Mouse (Mus musculus): Measurements from ENCODE around the gene Sh3gl3. TPM values are rescaled to one million over a fixed set of nuclear protein-coding genes. Genes with fewer than 3 reads are reported as not detected.

Gene Sh3gl3
- polyA plus RNA-seq (2012; ENCODE audit: low replicate concordance): 0.19 and 0.36 TPM in 2 replicates

GRCm38 (mm10) chr7:82173540-82173939, at the start of gene Sh3gl3:
TSS of gene Sh3gl3 (plus strand) at chr7:82173840.

GRCm38 (mm10) chr7:82335211-82336121, 161.8 kb downstream of the Sh3gl3 start, which contains the start of gene Adamtsl3:
TSS of gene Adamtsl3 (plus strand) at chr7:82335694.

Other genes with a start within 250 kb of the Sh3gl3 start
- gene Hdgfl3, start 239.4 kb upstream of the Sh3gl3 start, polyA plus RNA-seq (2012; ENCODE audit: low replicate concordance): 0.81 and 0.90 TPM in 2 replicates
- gene Bnc1, start 181.5 kb upstream of the Sh3gl3 start, polyA plus RNA-seq (2012; ENCODE audit: low replicate concordance): not detected in 2 replicates
- gene Adamtsl3, start 161.9 kb downstream of the Sh3gl3 start, polyA plus RNA-seq (2012; ENCODE audit: low replicate concordance): not detected in 2 replicates

All from hematopoietic multipotent progenitor cell, adult 10-12 weeks (in vitro differentiated cells).